Mouse (Mus musculus) limb, embryonic 15.5 days (tissue): Measurements from ENCODE around the gene Armh1. TPM values are rescaled to one million over a fixed set of nuclear protein-coding genes. Genes with fewer than 3 reads are reported as not detected.
"Not testable (repeated sequence)": the region's sequence is repeated elsewhere in the genome, so short reads cannot be mapped to it uniquely, and the experiment has no call there.

Source experiments
- ATAC-seq: fragments of 200-750 bp; cut with Nextera tagmentation; 2 replicates; pipeline ENCODE4 v1.8.0; 2017; ENCODE audit warnings: low read depth, moderate TSS enrichment; ENCODE audit not compliant: insufficient number of reproducible peaks, low FRiP score, low TSS enrichment
- H3K27ac ChIP-seq: fragments of 300-500 bp; sonication (generic); 2 replicates; pipeline ENCODE4 v1.5.1; 2015; ENCODE audit warnings: moderate library complexity, mild to moderate bottlenecking, inconsistent platforms
- H3K27me3 ChIP-seq: fragments of 300-500 bp; sonication (generic); 2 replicates; pipeline ENCODE4 v1.6.1; 2015; ENCODE audit warnings: inconsistent platforms
- H3K36me3 ChIP-seq: fragments of 300-500 bp; sonication (generic); 2 replicates; pipeline ENCODE4 v1.6.1; 2015; ENCODE audit warnings: inconsistent platforms
- H3K4me1 ChIP-seq: fragments of 300-500 bp; sonication (generic); 2 replicates; pipeline ENCODE4 v1.6.1; 2015; ENCODE audit warnings: inconsistent platforms
- H3K4me2 ChIP-seq: fragments of 300-500 bp; sonication (generic); 2 replicates; pipeline ENCODE4 v1.6.1; 2015; ENCODE audit warnings: mild to moderate bottlenecking, inconsistent platforms
- H3K4me3 ChIP-seq: fragments of 300-500 bp; sonication (generic); 2 replicates; pipeline ENCODE4 v1.5.1; 2015; ENCODE audit warnings: mild to moderate bottlenecking, inconsistent platforms
- H3K9ac ChIP-seq: fragments of 300-500 bp; sonication (generic); 2 replicates; pipeline ENCODE4 v1.6.1; 2015; ENCODE audit warnings: inconsistent platforms
- H3K9me3 ChIP-seq: fragments of 300-500 bp; sonication (generic); 2 replicates; pipeline ENCODE4 v1.6.1; 2016; ENCODE audit warnings: inconsistent platforms
- WGBS: fragments of 180-500 bp; shearing (Covaris S2); methylation state at CpG from one replicate; pipeline ENCODE4 v1.1.7; 2015; 5-methylcytosine and 5-hydroxymethylcytosine counted together
- polyA plus RNA-seq: library from polyadenylated mRNA; unstranded; fragments of >200 nt; fragmentation: Nextera tagmentation; extraction: Ambion mirVana; gene quantifications from 2 replicates; pipeline ENCODE4 v1.2.1, GENCODE M21; 2015

Gene Armh1
- polyA plus RNA-seq, 1 experiment from 2014 or later, result 0.51 TPM

GRCm38 (mm10) chr4:117262101-117262913 is 10.4 kb upstream of the Armh1 start:
- no peak overlapping the region for H3K4me3 ChIP-seq
- no peak overlapping the region for H3K27ac ChIP-seq
- H3K36me3 ChIP-seq, result no peaks in the 10 kb centered on the region
- H3K4me2 ChIP-seq, result no peak overlapping the region
- H3K9me3 ChIP-seq, result no peaks in the 10 kb centered on the region
- no peaks in the 10 kb centered on the region for H3K4me1 ChIP-seq
- no peak for ATAC-seq
- no peaks in the 10 kb centered on the region for H3K27me3 ChIP-seq
- H3K9ac ChIP-seq, result no peak overlapping the region
- WGBS, result 41% methylated on average over 13 of the region's 13 CpGs

- no peaks in the 10 kb centered on the region for H3K27me3 ChIP-seq
- WGBS, result 78% methylated on average over 2 of the region's 2 CpGs
- H3K9me3 ChIP-seq, result no peaks in the 10 kb centered on the region
- ATAC-seq, result no peak
- H3K36me3 ChIP-seq, result no peaks in the 10 kb centered on the region
- H3K9ac ChIP-seq, result no peak overlapping the region
- H3K4me2 ChIP-seq, result no peak overlapping the region
- H3K4me3 ChIP-seq, result no peak overlapping the region
- no peaks in the 10 kb centered on the region for H3K4me1 ChIP-seq
- no peak overlapping the region for H3K27ac ChIP-seq
Measured at GRCm38 (mm10) chr4:117261222-117261621, 9.3 kb upstream of the Armh1 start.

GRCm38 (mm10) chr4:117259909-117260308 is 8.0 kb upstream of the Armh1 start:
- ATAC-seq, H3K27ac ChIP-seq, H3K36me3 ChIP-seq, H3K27me3 ChIP-seq, H3K4me2 ChIP-seq, H3K4me3 ChIP-seq, H3K9ac ChIP-seq, H3K9me3 ChIP-seq, H3K4me1 ChIP-seq: not testable (repeated sequence)
- WGBS, result 72% methylated on average over 6 of the region's 6 CpGs

GRCm38 (mm10) chr4:117254672-117255071 is 2.7 kb upstream of the Armh1 start:
- Histone ChIP-seq H3K27ac (no peak overlapping the region), H3K4me2 (no peak overlapping the region), H3K27me3 (no peaks in the 10 kb centered on the region), H3K9ac (no peak overlapping the region), H3K9me3 (no peaks in the 10 kb centered on the region), H3K4me3 (no peak overlapping the region), H3K4me1 (peaks cover 35% of the 10 kb centered on the region), H3K36me3 (no peaks in the 10 kb centered on the region)
- WGBS, result 52% methylated on average over 6 of the region's 6 CpGs
- ATAC-seq, result no peak

GRCm38 (mm10) chr4:117254017-117254627 is 2.2 kb upstream of the Armh1 start:
- 54% methylated on average over 5 of the region's 5 CpGs for WGBS
- Histone ChIP-seq H3K4me2 (no peak overlapping the region), H3K9ac (no peak overlapping the region), H3K9me3 (no peaks in the 10 kb centered on the region), H3K4me3 (no peak overlapping the region), H3K27ac (no peak overlapping the region), H3K27me3 (no peaks in the 10 kb centered on the region), H3K36me3 (no peaks in the 10 kb centered on the region), H3K4me1 (peaks cover 35% of the 10 kb centered on the region)
- no peak for ATAC-seq

- 56% methylated on average over 12 of the region's 12 CpGs for WGBS
- no peak for ATAC-seq
- Histone ChIP-seq H3K4me1 (peaks cover 35% of the 10 kb centered on the region), H3K36me3 (no peaks in the 10 kb centered on the region), H3K9me3 (no peaks in the 10 kb centered on the region), H3K4me3 (no peak overlapping the region), H3K9ac (no peak overlapping the region), H3K27me3 (no peaks in the 10 kb centered on the region), H3K27ac (0 out of 2 replicates have a peak overlapping the region, but pooled peaks have one; percentile 90), H3K4me2 (0 out of 2 replicates have a peak overlapping the region, but pooled peaks have one; percentile 65)
Measured at GRCm38 (mm10) chr4:117253218-117254016, 1.5 kb upstream of the Armh1 start.

GRCm38 (mm10) chr4:117252755-117253154 is 830 bp upstream of the Armh1 start:
- Histone ChIP-seq H3K4me1 (peaks cover 35% of the 10 kb centered on the region), H3K9ac (no peak overlapping the region), H3K27me3 (no peaks in the 10 kb centered on the region), H3K4me2 (peak overlapping the region; percentile 65), H3K27ac (peak overlapping the region; percentile 90), H3K4me3 (peak overlapping the region; percentile 64), H3K9me3 (no peaks in the 10 kb centered on the region), H3K36me3 (no peaks in the 10 kb centered on the region)
- WGBS, result 75% methylated on average over 5 of the region's 5 CpGs
- ATAC-seq, result no peak

GRCm38 (mm10) chr4:117252351-117252750 is 426 bp upstream of the Armh1 start:
- Histone ChIP-seq H3K4me3 (peak overlapping the region; percentile 64), H3K4me1 (peaks cover 35% of the 10 kb centered on the region), H3K27me3 (no peaks in the 10 kb centered on the region), H3K9me3 (no peaks in the 10 kb centered on the region), H3K36me3 (no peaks in the 10 kb centered on the region), H3K27ac (peak overlapping the region; percentile 90), H3K9ac (peak overlapping the region; percentile 31; the same call in 1 of the 2 replicates), H3K4me2 (peak overlapping the region; percentile 65)
- WGBS, result 6% methylated on average over 5 of the region's 5 CpGs
- ATAC-seq, result no peak

GRCm38 (mm10) chr4:117250982-117251381 is 943 bp downstream of the Armh1 start:
- WGBS, result 82% methylated on average over 1 of the region's 1 CpGs
- Histone ChIP-seq H3K9ac (no peak overlapping the region), H3K4me2 (peak overlapping the region; percentile 65), H3K36me3 (no peaks in the 10 kb centered on the region), H3K27ac (no peak overlapping the region; the same call in 1 of the 2 replicates), H3K4me3 (peak overlapping the region; percentile 64), H3K27me3 (no peaks in the 10 kb centered on the region), H3K9me3 (no peaks in the 10 kb centered on the region), H3K4me1 (peaks cover 35% of the 10 kb centered on the region)
- no peak for ATAC-seq

- no peak overlapping the region for H3K9ac ChIP-seq
- H3K27me3 ChIP-seq, result no peaks in the 10 kb centered on the region
- no peaks in the 10 kb centered on the region for H3K36me3 ChIP-seq
- WGBS, result 50% methylated on average over 6 of the region's 6 CpGs
- H3K4me1 ChIP-seq, result peaks cover 14% of the 10 kb centered on the region
- H3K27ac ChIP-seq, result peak overlapping the region; percentile 57; the same call in 1 of the 2 replicates
- no peaks in the 10 kb centered on the region for H3K9me3 ChIP-seq
- H3K4me2 ChIP-seq, result no peak overlapping the region
- ATAC-seq, result no peak
- H3K4me3 ChIP-seq, result no peak overlapping the region
Measured at GRCm38 (mm10) chr4:117240867-117241266, 11.1 kb downstream of the Armh1 start.

- 25% methylated on average over 2 of the region's 2 CpGs for WGBS
- Histone ChIP-seq H3K4me2 (no peak overlapping the region), H3K4me3 (no peak overlapping the region), H3K27ac (no peak overlapping the region), H3K36me3 (no peaks in the 10 kb centered on the region), H3K9me3 (no peaks in the 10 kb centered on the region), H3K4me1 (peaks cover 18% of the 10 kb centered on the region), H3K9ac (no peak overlapping the region), H3K27me3 (no peaks in the 10 kb centered on the region)
- no peak for ATAC-seq
Measured at GRCm38 (mm10) chr4:117239153-117239552, 12.8 kb downstream of the Armh1 start.
